Mouse (Mus musculus) spleen, adult 2 months (tissue): Measurements from ENCODE around the gene Fos. TPM values are rescaled to one million over a fixed set of nuclear protein-coding genes. Genes with fewer than 3 reads are reported as not detected.

ENCODE experiments used
- DNase-seq, 2 experiments: peaks; one replicate each; pipeline versions ENCODE4 v3.0.0 to v3.0.0-alpha.2; 2012 to 2021; ENCODE audit warnings: low spot score in 2 of 2, low read depth in 1 of 2
- H3K27ac ChIP-seq: fragments of 200-500 bp; 2 replicates; pipeline ENCODE4 v1.5.1; 2012; ENCODE audit warnings: low read length, inconsistent platforms; ENCODE audit not compliant: insufficient read depth
- H3K27me3 ChIP-seq: fragments of 200-500 bp; 2 replicates; pipeline ENCODE4 v1.6.1; 2012; ENCODE audit warnings: mild to moderate bottlenecking, moderate library complexity, low read length, inconsistent platforms; ENCODE audit not compliant: control insufficient read depth, insufficient read depth
- H3K36me3 ChIP-seq: fragments of 200-500 bp; 2 replicates; pipeline ENCODE4 v1.6.1; 2012; ENCODE audit warnings: mild to moderate bottlenecking, low read length, inconsistent platforms; ENCODE audit not compliant: control insufficient read depth, insufficient read depth
- H3K4me1 ChIP-seq: fragments of 200-500 bp; 2 replicates; pipeline ENCODE4 v1.6.1; 2011; ENCODE audit warnings: inconsistent platforms; ENCODE audit not compliant: control insufficient read depth, insufficient read depth, insufficient read length
- H3K4me3 ChIP-seq: fragments of 200-500 bp; 2 replicates; pipeline ENCODE4 v1.5.1; 2011; ENCODE audit warnings: mild to moderate bottlenecking, inconsistent platforms; ENCODE audit not compliant: insufficient read depth, insufficient read length; ENCODE audit errors: extremely low read depth
- CTCF ChIP-seq: fragments of 200-500 bp; IDR thresholded peaks from 2 replicates; pipeline ENCODE4 v1.5.1; 2011; ENCODE audit warnings: mild to moderate bottlenecking, inconsistent platforms; ENCODE audit not compliant: insufficient read depth, insufficient read length, insufficient replicate concordance; ENCODE audit errors: extremely low read depth
- POLR2A ChIP-seq: fragments of 200-500 bp; IDR thresholded peaks from 2 replicates; pipeline ENCODE4 v1.6.1; 2011; ENCODE audit warnings: low read depth, low read length, inconsistent platforms
- WGBS: fragments of 180-500 bp; shearing (Covaris S2); methylation state at CpG from one replicate; pipeline ENCODE4 v1.1.7; 2018; 5-methylcytosine and 5-hydroxymethylcytosine counted together
- polyA plus RNA-seq: library from polyadenylated mRNA; depleted of rRNA; stranded (reverse); fragments of >200 nt; gene quantifications from 2 replicates; pipeline ENCODE4 v1.2.3, GENCODE M21; 2012

Gene Fos
- polyA plus RNA-seq, 1 experiment: 9.4 TPM

DNA sequence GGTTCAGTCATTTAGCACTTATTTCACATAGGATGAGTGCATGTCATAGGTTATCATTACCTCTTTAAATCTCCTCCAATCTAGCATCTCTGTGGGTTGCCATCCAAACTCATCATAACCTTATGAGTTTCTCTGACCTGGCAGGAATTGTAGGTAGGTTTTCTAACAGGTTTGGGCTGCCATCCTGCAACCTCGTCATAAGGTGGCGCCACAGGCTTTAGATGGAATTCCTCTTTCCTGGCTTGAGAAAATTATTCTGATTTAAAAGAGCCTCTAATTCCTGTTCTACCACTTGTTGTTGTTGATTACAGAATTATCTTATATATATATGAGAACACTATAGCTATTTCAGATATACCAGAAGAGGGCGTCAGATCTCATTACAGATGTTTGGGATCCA, 34.5 kb downstream of the Fos start:
- DNase-seq: no peak
- TF ChIP-seq CTCF (no peak), POLR2A (no peak)
- no peak overlapping the region for H3K4me3 ChIP-seq
- H3K4me1 ChIP-seq: no peaks in the 10 kb centered on the region
- H3K27ac ChIP-seq: no peak overlapping the region
- no peaks in the 10 kb centered on the region for H3K27me3 ChIP-seq
- H3K36me3 ChIP-seq: no peaks in the 10 kb centered on the region
- 39% methylated on average over 3 of the region's 3 CpGs for WGBS

- 81% methylated on average over 2 of the region's 2 CpGs for WGBS
- no peaks in the 10 kb centered on the region for H3K36me3 ChIP-seq
- no peaks in the 10 kb centered on the region for H3K27me3 ChIP-seq
- H3K4me3 ChIP-seq: no peak overlapping the region
- no peak overlapping the region for H3K27ac ChIP-seq
- no peak for DNase-seq
- TF ChIP-seq POLR2A (no peak), CTCF (no peak)
- no peaks in the 10 kb centered on the region; the same call in 1 of the 2 replicates for H3K4me1 ChIP-seq
Observed at GRCm38 (mm10) chr12:85510013-85510412, 36.3 kb downstream of the Fos start.

DNA sequence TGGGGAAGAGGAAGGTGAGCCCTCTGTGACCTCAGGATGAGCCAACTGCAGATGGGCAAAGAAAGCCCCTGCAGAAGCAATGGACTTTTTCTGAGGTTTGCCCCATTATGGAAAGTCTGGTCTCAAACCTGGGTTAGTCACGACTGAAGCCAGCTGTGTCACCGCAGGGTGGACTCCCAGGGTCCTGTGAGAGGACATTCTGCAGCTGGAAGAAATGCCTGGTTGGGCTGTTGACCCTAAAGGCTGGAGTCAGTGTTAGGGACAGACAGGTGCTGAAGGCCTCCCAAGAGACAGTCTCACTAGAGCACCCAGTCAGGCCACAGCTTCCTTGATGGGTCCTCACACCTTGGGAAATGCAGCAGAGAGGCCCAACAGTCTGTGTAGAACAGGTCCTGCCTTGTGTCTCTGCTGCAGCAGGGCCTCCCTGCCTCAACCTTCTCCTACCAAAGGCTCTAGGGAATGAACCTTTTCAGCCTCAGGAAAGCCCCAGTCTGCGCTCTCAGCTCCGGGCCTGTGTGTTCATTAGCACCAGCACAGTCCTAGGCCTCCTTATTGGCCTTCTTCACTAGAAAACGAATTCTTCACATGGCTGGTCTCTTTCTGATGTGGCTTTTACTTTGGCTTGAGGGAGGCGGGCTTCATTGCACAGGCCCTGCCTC, 40.2 kb downstream of the Fos start:
- Histone ChIP-seq H3K27me3 (no peaks in the 10 kb centered on the region), H3K36me3 (no peaks in the 10 kb centered on the region), H3K4me1 (no peaks in the 10 kb centered on the region; the same call in 1 of the 2 replicates), H3K4me3 (no peak overlapping the region), H3K27ac (no peak overlapping the region)
- DNase-seq: no peak
- 47% methylated on average over 6 of the region's 6 CpGs for WGBS
- TF ChIP-seq CTCF (no peak), POLR2A (no peak)

- no peaks in the 10 kb centered on the region for H3K36me3 ChIP-seq
- H3K4me1 ChIP-seq: no peaks in the 10 kb centered on the region; the same call in 1 of the 2 replicates
- H3K4me3 ChIP-seq: no peak overlapping the region
- 69% methylated on average over 5 of the region's 5 CpGs for WGBS
- H3K27ac ChIP-seq: no peak overlapping the region
- no peak for TF ChIP-seq CTCF
- no peak for TF ChIP-seq POLR2A
- no peak for DNase-seq
- H3K27me3 ChIP-seq: no peaks in the 10 kb centered on the region
Observed at GRCm38 (mm10) chr12:85514958-85515357, 41.3 kb downstream of the Fos start.

GRCm38 (mm10) chr12:85515865-85516264, 42.2 kb downstream of the Fos start:
- TF ChIP-seq CTCF (no peak), POLR2A (no peak)
- 76% methylated on average over 3 of the region's 3 CpGs for WGBS
- no peak overlapping the region for H3K4me3 ChIP-seq

GRCm38 (mm10) chr12:85517339-85517738, 43.6 kb downstream of the Fos start:
- TF ChIP-seq CTCF (no peak), POLR2A (no peak)
- Histone ChIP-seq H3K27ac (no peak overlapping the region), H3K36me3 (no peaks in the 10 kb centered on the region), H3K4me1 (no peaks in the 10 kb centered on the region; the same call in 1 of the 2 replicates), H3K4me3 (no peak overlapping the region), H3K27me3 (no peaks in the 10 kb centered on the region)
- WGBS: 88% methylated on average over 13 of the region's 13 CpGs
- no peak for DNase-seq

More at GRCm38 (mm10) chr12:85515865-85516264, 42.2 kb downstream of the Fos start:
- Histone ChIP-seq H3K36me3 (no peaks in the 10 kb centered on the region), H3K4me1 (no peaks in the 10 kb centered on the region; the same call in 1 of the 2 replicates), H3K27ac (no peak overlapping the region), H3K27me3 (no peaks in the 10 kb centered on the region)
- DNase-seq: no peak

GRCm38 (mm10) chr12:85518009-85518408, 44.3 kb downstream of the Fos start:
- Histone ChIP-seq H3K36me3 (no peaks in the 10 kb centered on the region), H3K4me3 (no peak overlapping the region), H3K27me3 (no peaks in the 10 kb centered on the region), H3K4me1 (no peaks in the 10 kb centered on the region; the same call in 1 of the 2 replicates), H3K27ac (no peak overlapping the region)
- TF ChIP-seq POLR2A: no peak
- no peak for TF ChIP-seq CTCF
- DNase-seq: no peak
- 53% methylated on average over 5 of the region's 5 CpGs for WGBS
